Mouse (Mus musculus) forebrain, embryonic 12.5 days (tissue): ENCODE measurements around the gene Mfsd14a. TPM values are rescaled to one million over a fixed set of nuclear protein-coding genes. Genes with fewer than 3 reads are reported as not detected.

ENCODE experiments used
- ATAC-seq: fragments of 200-750 bp; cut with Nextera tagmentation; 2 replicates; pipeline ENCODE4 v1.8.0; 2017; ENCODE audit warnings: moderate TSS enrichment; ENCODE audit not compliant: low FRiP score
- H3K27ac ChIP-seq: fragments of 300-500 bp; sonication (generic); 2 replicates; pipeline ENCODE4 v1.5.1; 2016; ENCODE audit warnings: mild to moderate bottlenecking
- H3K27me3 ChIP-seq: fragments of 300-500 bp; sonication (generic); 2 replicates; pipeline ENCODE4 v1.6.1; 2016; ENCODE audit warnings: mild to moderate bottlenecking
- H3K36me3 ChIP-seq: fragments of 300-500 bp; sonication (generic); replicated peaks from 2 replicates; pipeline ENCODE4 v1.6.1; 2016; ENCODE audit warnings: mild to moderate bottlenecking
- H3K4me1 ChIP-seq: fragments of 300-500 bp; sonication (generic); 2 replicates; pipeline ENCODE4 v1.6.1; 2016
- H3K4me2 ChIP-seq: fragments of 300-500 bp; sonication (generic); 2 replicates; pipeline ENCODE4 v1.6.1; 2016; ENCODE audit warnings: mild to moderate bottlenecking, moderate library complexity
- H3K4me3 ChIP-seq: fragments of 300-500 bp; sonication (generic); replicated peaks from 2 replicates; pipeline ENCODE4 v1.5.1; 2016; ENCODE audit warnings: mild to moderate bottlenecking
- H3K9ac ChIP-seq: fragments of 300-500 bp; sonication (generic); 2 replicates; pipeline ENCODE4 v1.6.1; 2016; ENCODE audit warnings: mild to moderate bottlenecking
- H3K9me3 ChIP-seq: fragments of 300-500 bp; sonication (generic); 2 replicates; pipeline ENCODE4 v1.6.1; 2016
- WGBS: fragments of 180-500 bp; shearing (Covaris S2); methylation state at CpG from one replicate; pipeline ENCODE4 v1.1.7; 2016; 5-methylcytosine and 5-hydroxymethylcytosine counted together
- polyA plus RNA-seq: library from polyadenylated mRNA; unstranded; fragments of >200 nt; fragmentation: Nextera tagmentation; extraction: Ambion mirVana; gene quantifications from 2 replicates; pipeline ENCODE4 v1.2.1, GENCODE M21; 2016

Gene Mfsd14a
- polyA plus RNA-seq, 1 experiment from 2014 or later = 77.6 TPM

GRCm38 (mm10) chr3:116646387-116646786 lies 16.1 kb downstream of the Mfsd14a start:
- H3K4me2 ChIP-seq = no peak overlapping the region
- no peak overlapping the region for H3K9ac ChIP-seq
- H3K27ac ChIP-seq = no peak overlapping the region
- no peaks in the 10 kb centered on the region for H3K27me3 ChIP-seq
- no peaks in the 10 kb centered on the region for H3K4me1 ChIP-seq
- no peak overlapping the region for H3K4me3 ChIP-seq
- H3K9me3 ChIP-seq = no peaks in the 10 kb centered on the region
- peaks cover 52% of the 10 kb centered on the region for H3K36me3 ChIP-seq
- 96% methylated on average over 1 of the region's 1 CpGs for WGBS
- ATAC-seq = no peak

- Histone ChIP-seq H3K9me3 (no peaks in the 10 kb centered on the region), H3K9ac (no peak overlapping the region), H3K4me2 (no peak overlapping the region), H3K27ac (no peak overlapping the region), H3K4me1 (no peaks in the 10 kb centered on the region), H3K27me3 (no peaks in the 10 kb centered on the region), H3K36me3 (peaks cover 79% of the 10 kb centered on the region), H3K4me3 (no peak overlapping the region)
- 95% methylated on average over 2 of the region's 2 CpGs for WGBS
- no peak for ATAC-seq
Measured at GRCm38 (mm10) chr3:116642373-116642772, 20.1 kb downstream of the Mfsd14a start.

GRCm38 (mm10) chr3:116641811-116642371 lies 20.6 kb downstream of the Mfsd14a start:
- no peak for ATAC-seq
- H3K4me2 ChIP-seq = no peak overlapping the region
- H3K27me3 ChIP-seq = no peaks in the 10 kb centered on the region
- H3K9ac ChIP-seq = no peak overlapping the region
- 94% methylated on average over 6 of the region's 6 CpGs for WGBS
- peaks cover 83% of the 10 kb centered on the region for H3K36me3 ChIP-seq
- H3K4me1 ChIP-seq = no peaks in the 10 kb centered on the region
- no peaks in the 10 kb centered on the region for H3K9me3 ChIP-seq
- no peak overlapping the region for H3K4me3 ChIP-seq
- H3K27ac ChIP-seq = no peak overlapping the region

GRCm38 (mm10) chr3:116640024-116640423 lies 22.5 kb downstream of the Mfsd14a start:
- WGBS = 92% methylated on average over 1 of the region's 1 CpGs
- Histone ChIP-seq H3K36me3 (peaks cover 86% of the 10 kb centered on the region), H3K4me1 (no peaks in the 10 kb centered on the region), H3K27me3 (no peaks in the 10 kb centered on the region), H3K4me3 (no peak overlapping the region), H3K9ac (no peak overlapping the region), H3K27ac (no peak overlapping the region), H3K4me2 (no peak overlapping the region), H3K9me3 (no peaks in the 10 kb centered on the region)
- no peak for ATAC-seq

- WGBS = 91% methylated on average over 7 of the region's 7 CpGs
- ATAC-seq = no peak
- Histone ChIP-seq H3K4me2 (no peak overlapping the region), H3K27me3 (no peaks in the 10 kb centered on the region), H3K4me1 (no peaks in the 10 kb centered on the region), H3K27ac (no peak overlapping the region), H3K9ac (no peak overlapping the region), H3K4me3 (no peak overlapping the region), H3K36me3 (peaks cover 90% of the 10 kb centered on the region), H3K9me3 (no peaks in the 10 kb centered on the region)
Measured at GRCm38 (mm10) chr3:116638572-116638971, 23.9 kb downstream of the Mfsd14a start.

GRCm38 (mm10) chr3:116637693-116638476 lies 24.6 kb downstream of the Mfsd14a start:
- Histone ChIP-seq H3K4me1 (no peaks in the 10 kb centered on the region), H3K4me2 (no peak overlapping the region), H3K4me3 (no peak overlapping the region), H3K9me3 (no peaks in the 10 kb centered on the region), H3K27me3 (no peaks in the 10 kb centered on the region), H3K36me3 (peaks cover 89% of the 10 kb centered on the region), H3K9ac (no peak overlapping the region), H3K27ac (no peak overlapping the region)
- no peak for ATAC-seq
- 83% methylated on average over 9 of the region's 9 CpGs for WGBS

GRCm38 (mm10) chr3:116635799-116636198 lies 26.7 kb downstream of the Mfsd14a start:
- H3K27ac ChIP-seq = no peak overlapping the region; the same call in 1 of the 2 replicates
- H3K9me3 ChIP-seq = no peaks in the 10 kb centered on the region
- no peak overlapping the region for H3K9ac ChIP-seq
- peaks cover 84% of the 10 kb centered on the region for H3K36me3 ChIP-seq
- no peak overlapping the region for H3K4me2 ChIP-seq
- ATAC-seq = no peak
- no peak overlapping the region for H3K4me3 ChIP-seq
- WGBS = 74% methylated on average over 5 of the region's 5 CpGs
- no peaks in the 10 kb centered on the region for H3K4me1 ChIP-seq
- H3K27me3 ChIP-seq = no peaks in the 10 kb centered on the region

- ATAC-seq = no peak
- no peak overlapping the region for H3K4me2 ChIP-seq
- H3K36me3 ChIP-seq = peaks cover 80% of the 10 kb centered on the region
- H3K27me3 ChIP-seq = no peaks in the 10 kb centered on the region
- H3K9ac ChIP-seq = no peak overlapping the region
- WGBS = 96% methylated on average over 8 of the region's 8 CpGs
- H3K9me3 ChIP-seq = no peaks in the 10 kb centered on the region
- H3K4me1 ChIP-seq = no peaks in the 10 kb centered on the region
- no peak overlapping the region for H3K27ac ChIP-seq
- H3K4me3 ChIP-seq = no peak overlapping the region
Measured at GRCm38 (mm10) chr3:116634853-116635252, 27.6 kb downstream of the Mfsd14a start.

GRCm38 (mm10) chr3:116634091-116634490 lies 28.4 kb downstream of the Mfsd14a start:
- Histone ChIP-seq H3K9me3 (no peaks in the 10 kb centered on the region), H3K36me3 (peaks cover 73% of the 10 kb centered on the region), H3K27ac (no peak overlapping the region), H3K4me1 (no peaks in the 10 kb centered on the region), H3K4me2 (no peak overlapping the region), H3K4me3 (no peak overlapping the region), H3K9ac (no peak overlapping the region), H3K27me3 (no peaks in the 10 kb centered on the region)
- WGBS = 86% methylated on average over 3 of the region's 3 CpGs
- no peak for ATAC-seq

GRCm38 (mm10) chr3:116632971-116633370 lies 29.5 kb downstream of the Mfsd14a start:
- Histone ChIP-seq H3K4me2 (no peak overlapping the region), H3K4me3 (no peak overlapping the region), H3K36me3 (peaks cover 65% of the 10 kb centered on the region), H3K9ac (no peak overlapping the region), H3K4me1 (no peaks in the 10 kb centered on the region), H3K27ac (no peak overlapping the region), H3K27me3 (no peaks in the 10 kb centered on the region), H3K9me3 (no peaks in the 10 kb centered on the region)
- no peak for ATAC-seq
- 92% methylated on average over 3 of the region's 3 CpGs for whole genome bisulfite sequencing

- no peak overlapping the region for H3K9ac ChIP-seq
- peaks cover 54% of the 10 kb centered on the region for H3K36me3 ChIP-seq
- 68% methylated on average over 1 of the region's 1 CpGs for WGBS
- H3K4me1 ChIP-seq = no peaks in the 10 kb centered on the region
- ATAC-seq = no peak
- H3K27me3 ChIP-seq = no peaks in the 10 kb centered on the region
- no peak overlapping the region for H3K4me2 ChIP-seq
- H3K27ac ChIP-seq = no peak overlapping the region
- H3K9me3 ChIP-seq = no peaks in the 10 kb centered on the region
- H3K4me3 ChIP-seq = no peak overlapping the region
Measured at GRCm38 (mm10) chr3:116631459-116631858, 31.0 kb downstream of the Mfsd14a start.

- no peaks in the 10 kb centered on the region for H3K9me3 ChIP-seq
- no peak overlapping the region for H3K4me3 ChIP-seq
- H3K4me1 ChIP-seq = no peaks in the 10 kb centered on the region
- no peaks in the 10 kb centered on the region for H3K27me3 ChIP-seq
- H3K9ac ChIP-seq = no peak overlapping the region
- H3K4me2 ChIP-seq = no peak overlapping the region
- no peak overlapping the region for H3K27ac ChIP-seq
- WGBS = 95% methylated on average over 7 of the region's 7 CpGs
- no peak for ATAC-seq
- peaks cover 41% of the 10 kb centered on the region for H3K36me3 ChIP-seq
Measured at GRCm38 (mm10) chr3:116622641-116623040, 39.8 kb downstream of the Mfsd14a start.
